Mouse (Mus musculus) B cell, adult 2 months (primary cell): Measurements from ENCODE around the gene Plppr4.

Source experiments
- DNase-seq, 2 experiments: peaks; one replicate each; pipeline ENCODE4 v3.0.0; 2022

Gene Plppr4

GRCm38 (mm10) chr3:117360528-117360927, at the start of gene Plppr4:
TSS of gene Plppr4 (minus strand) at chr3:117360876.
- DNase-seq: no peak

GRCm38 (mm10) chr3:117405821-117406220, 45.1 kb upstream of the Plppr4 start:
- no peak for DNase-seq

GRCm38 (mm10) chr3:117403740-117404139, 43.1 kb upstream of the Plppr4 start:
- no peak for DNase-seq

GRCm38 (mm10) chr3:117366041-117366440, 5.4 kb upstream of the Plppr4 start:
- no peak for DNase-seq

GRCm38 (mm10) chr3:117359686-117360521, 772 bp downstream of the Plppr4 start:
- no peak for DNase-seq

- DNase-seq: no peak
These were observed 1.6 kb downstream of the Plppr4 start for GRCm38 (mm10) chr3:117358981-117359628.

GRCm38 (mm10) chr3:117357367-117357766, 3.3 kb downstream of the Plppr4 start:
- no peak for DNase-seq

GRCm38 (mm10) chr3:117353940-117354339, 6.7 kb downstream of the Plppr4 start:
- no peak for DNase-seq

- no peak for DNase-seq
These were observed 14.3 kb downstream of the Plppr4 start for GRCm38 (mm10) chr3:117346351-117346750.

- DNase-seq: no peak
These were observed 29.2 kb downstream of the Plppr4 start for GRCm38 (mm10) chr3:117331502-117331901.

- no peak for DNase-seq
These were observed 31.2 kb downstream of the Plppr4 start for GRCm38 (mm10) chr3:117329485-117329884.

GRCm38 (mm10) chr3:117326551-117326950, 34.1 kb downstream of the Plppr4 start:
- no peak for DNase-seq

- DNase-seq: no peak
These were observed 41.0 kb downstream of the Plppr4 start for GRCm38 (mm10) chr3:117319671-117320070.

- DNase-seq: no peak
These were observed 47.3 kb downstream of the Plppr4 start for GRCm38 (mm10) chr3:117313339-117313738.

GRCm38 (mm10) chr3:117312097-117312496, 48.6 kb downstream of the Plppr4 start:
- no peak for DNase-seq

- DNase-seq: no peak
These were observed 49.8 kb downstream of the Plppr4 start for GRCm38 (mm10) chr3:117310801-117311368.

- no peak for DNase-seq
These were observed 51.1 kb downstream of the Plppr4 start for GRCm38 (mm10) chr3:117309580-117309910.

- DNase-seq: no peak
These were observed 51.6 kb downstream of the Plppr4 start for GRCm38 (mm10) chr3:117308895-117309579.

- no peak for DNase-seq
These were observed 53.1 kb downstream of the Plppr4 start for GRCm38 (mm10) chr3:117307555-117307954.

- DNase-seq: no peak
These were observed 56.6 kb downstream of the Plppr4 start for GRCm38 (mm10) chr3:117304037-117304436.

- DNase-seq: no peak
These were observed 59.9 kb downstream of the Plppr4 start for GRCm38 (mm10) chr3:117300735-117301271.

- DNase-seq: no peak
These were observed 62.9 kb downstream of the Plppr4 start for GRCm38 (mm10) chr3:117297735-117298134.

GRCm38 (mm10) chr3:117294308-117294925, 66.3 kb downstream of the Plppr4 start:
- DNase-seq: no peak
